ENCODE assay signal across 8 mouse cellular contexts in genomic region chr4:83323201-83323903, GRCm38 (mm10). TPM values are rescaled to one million over a fixed set of nuclear protein-coding genes. Genes with fewer than 3 reads are reported as not detected.
DNase-seq lines count a peak whose midpoint lies in the region; ATAC-seq and TF ChIP-seq lines count a peak whose summit lies in the region.

No protein-coding gene starts in this region.

- 3% methylated on average over 48 of the region's 48 CpGs for WGBS in hindbrain, embryonic 11.5 days

- TF ChIP-seq CTCF in G1E (IDR thresholded peaks at IDR 0.05; ENCODE audit: low read depth, low read length): no peak

- H3K36me3 ChIP-seq in G1E (replicated peaks): no peaks in the 10 kb centered on the region
- H3K36me3 ChIP-seq in hindbrain, embryonic 11.5 days (ENCODE audit: control insufficient read depth, insufficient read depth, low read length): no peaks in the 10 kb centered on the region

- H3K9ac ChIP-seq in hindbrain, embryonic 11.5 days (ENCODE audit: low read depth, low read length): peak overlapping the region; percentile 56

- no peak for ATAC-seq in G1E (ENCODE audit: extremely low read depth, insufficient number of reproducible peaks, low FRiP score, poor library complexity, severe bottlenecking)
- ATAC-seq in hindbrain, embryonic 11.5 days (ENCODE audit: low FRiP score): peak; percentile 73

- H3K27me3 ChIP-seq in G1E (ENCODE audit: insufficient read depth, low read length): no peaks in the 10 kb centered on the region; the same call in 1 of the 2 replicates
- 0 out of 2 replicates have a peak, but pooled peaks cover 3% of the 10 kb centered on the region for H3K27me3 ChIP-seq in hindbrain, embryonic 11.5 days (ENCODE audit: control insufficient read depth, insufficient read depth, low read length)

- no peak for DNase-seq in G1E (ENCODE audit: low spot score)
- DNase-seq in cerebellum, adult 8-10 months: peak; percentile 47
- DNase-seq in frontal cortex, postnatal 10 days (ENCODE audit: low spot score in 2 of 2): peak; percentile 30 to 69
- peak; percentile 84 for DNase-seq in hindbrain, embryonic 11.5 days (ENCODE audit: low spot score)
- peak; percentile 56 to 59 for DNase-seq in layer of hippocampus, postnatal 14 days (ENCODE audit: low spot score in 2 of 2)
- DNase-seq in lung, postnatal 25 days (ENCODE audit: low spot score): peak; percentile 84
- DNase-seq in retina, embryonic 14.5 days (ENCODE audit: low spot score): peak; percentile 79
- DNase-seq in thymus, postnatal 25 days: peak; percentile 74

- H3K9me3 ChIP-seq in G1E (replicated peaks): peaks cover 18% of the 10 kb centered on the region
- no peaks in the 10 kb centered on the region for H3K9me3 ChIP-seq in hindbrain, embryonic 11.5 days (ENCODE audit: control insufficient read depth, low read length)

- 0 out of 2 replicates have a peak overlapping the region, but pooled peaks have one; percentile 20 for H3K4me3 ChIP-seq in G1E (ENCODE audit: low read depth, low read length)
- H3K4me3 ChIP-seq in hindbrain, embryonic 11.5 days (ENCODE audit: low read depth, low read length): peak overlapping the region; percentile 70

- H3K27ac ChIP-seq in hindbrain, embryonic 11.5 days (ENCODE audit: low read depth, low read length): no peak overlapping the region

- peak overlapping the region; percentile 99 for H3K4me2 ChIP-seq in hindbrain, embryonic 11.5 days (replicated peaks; ENCODE audit: low read depth, low read length)

- no peaks in the 10 kb centered on the region for H3K4me1 ChIP-seq in G1E (ENCODE audit: insufficient read depth, low read depth, low read length)
- H3K4me1 ChIP-seq in hindbrain, embryonic 11.5 days (replicated peaks; ENCODE audit: control insufficient read depth, insufficient read depth, low read length): no peaks in the 10 kb centered on the region

RNA-seq across cellular contexts. Expression of gene Ttc39b, which starts 0.7 kb away (rescaled TPM):
- total RNA-seq in G1E (2014; fragmentation: Nextera tagmentation) (not detected in 2 replicates), G1E (2017) (0.49 and 0.52 TPM in 2 replicates)
- not detected in 2 replicates for polyA plus RNA-seq in G1E (2012)
- 1.8 and 2.9 TPM in 2 replicates for polyA plus RNA-seq in hindbrain, embryonic 11.5 days (2014; fragmentation: Nextera tagmentation; extraction: Ambion mirVana)
- total RNA-seq in layer of hippocampus, postnatal 14 days (2021): 10 to 100 TPM; 32.5 TPM

Comparison
In these comparisons a context has a peak if more than half of its experiments do, and no peak if none do; other contexts are left out.
1. RNA of gene Ttc39b, which starts 0.7 kb away (total RNA-seq): 32.5 TPM in layer of hippocampus, postnatal 14 days; 0.49 to 0.52 TPM in G1E; every median in the first group is over 10 times any median in the second.